In the genomic region with DNA sequence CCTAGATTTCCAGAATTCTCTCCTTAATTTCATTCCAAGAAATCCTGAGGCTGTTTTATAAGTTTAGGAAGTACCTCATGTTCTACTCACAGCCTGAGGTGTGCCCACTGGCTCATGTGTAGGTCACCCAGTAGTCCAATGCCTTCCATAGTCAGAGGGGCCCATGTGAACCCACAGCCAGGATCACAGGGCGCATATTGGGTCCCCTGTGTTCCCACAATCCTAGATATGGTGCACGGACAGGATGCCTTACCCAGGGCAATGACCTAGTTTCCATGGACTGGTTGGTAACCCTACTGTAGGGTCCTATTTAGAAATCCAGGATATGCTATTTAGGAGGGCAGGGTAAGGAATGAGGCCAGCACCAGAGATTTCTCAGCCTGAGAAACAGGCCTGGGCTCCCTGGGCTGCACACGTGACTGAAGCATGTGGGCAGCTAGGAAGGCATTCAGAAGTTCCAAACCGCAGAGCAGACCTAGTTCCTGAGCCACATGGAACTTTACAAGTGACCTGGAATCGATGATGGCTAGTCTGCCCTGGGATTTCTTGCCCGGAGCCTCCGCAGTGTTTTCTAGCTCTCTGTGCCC, we compare ENCODE assay signal across 19 mouse cellular contexts.
DNase-seq lines count a peak whose midpoint lies in the region; TF ChIP-seq lines count a peak whose summit lies in the region.
"Had no signal": no experiment of that assay in that cellular context is flagged by ENCODE, and none has a peak within 500 bp of the region (broad histone marks: within the 10 kb centered on the region; RNA-seq: fewer than 3 reads in every experiment).

No protein-coding gene starts in this region.

- DNase-seq in gastrocnemius, adult 2 months, result no peak
- DNase-seq in gastrocnemius, adult 18-20 months (ENCODE audit: low spot score), result no peak
- DNase-seq in left cerebral cortex, adult 2 months (ENCODE audit: extremely low spot score in 1 of 2, low spot score in 2 of 2), result no peak
- no peak for DNase-seq in left cerebral cortex, adult 9 months (ENCODE audit: low spot score in 2 of 2)
- no peak for DNase-seq in lung, postnatal 25 days (ENCODE audit: low spot score)
- DNase-seq: adrenal gland, adult 8-10 months; adrenal gland, postnatal 36 days; cerebellum, adult 11-12 months; cerebellum, adult 9-10 months; cerebellum, postnatal 25 days; gastrocnemius, postnatal 10 days; heart, postnatal 4 days; kidney, adult 18-20 months had no signal

- H3ac ChIP-seq in myocyte (ENCODE audit: control insufficient read depth, insufficient read length), result no peak overlapping the region

- TF ChIP-seq POLR2A in myocyte (IDR thresholded peaks at IDR 0.05; ENCODE audit: insufficient read length, low read depth), result no peak

- peak overlapping the region; percentile 83 for H3K27ac ChIP-seq in gastrocnemius, adult 2 months
- peak overlapping the region; percentile 55 for H3K27ac ChIP-seq in left cerebral cortex, adult 2 months
- H3K27ac ChIP-seq in brown adipose tissue, adult 24 weeks (replicated peaks; ENCODE audit: low read depth, low read length), result peak overlapping the region; percentile 86
- H3K27ac ChIP-seq: embryonic facial prominence, embryonic 13.5 days; forebrain, embryonic 10.5 days; hindbrain, embryonic 12.5 days; intestine, embryonic 15.5 days had no signal

- H3K4me2 ChIP-seq in myocyte (ENCODE audit: low read depth), result no peak overlapping the region
- H3K4me2 ChIP-seq: embryonic facial prominence, embryonic 13.5 days; hindbrain, embryonic 12.5 days; intestine, embryonic 15.5 days had no signal

- peaks cover 19% of the 10 kb centered on the region for H3K4me1 ChIP-seq in brown adipose tissue, adult 24 weeks (ENCODE audit: control insufficient read depth, insufficient read depth, insufficient read length, low read length)
- H3K4me1 ChIP-seq: intestine, embryonic 15.5 days had no signal

- intact Hi-C loops in gastrocnemius, adult 2 months (cut with DNase I), result no loop called here
- intact Hi-C loops in left cerebral cortex, adult 2 months (cut with DNase I), result no loop called here

- H3K36me3 ChIP-seq in myocyte (ENCODE audit: control insufficient read depth, insufficient read depth), result no peaks in the 10 kb centered on the region
- H3K36me3 ChIP-seq: embryonic facial prominence, embryonic 13.5 days; forebrain, embryonic 10.5 days; hindbrain, embryonic 12.5 days; intestine, embryonic 15.5 days had no signal

- H3K27me3 ChIP-seq in myocyte (ENCODE audit: control insufficient read depth, insufficient read depth, insufficient read length), result no peaks in the 10 kb centered on the region
- H3K27me3 ChIP-seq: embryonic facial prominence, embryonic 13.5 days; hindbrain, embryonic 12.5 days; intestine, embryonic 15.5 days had no signal

- no peaks in the 10 kb centered on the region for H3K79me2 ChIP-seq in myocyte (ENCODE audit: control insufficient read depth, insufficient read depth)

- no peak for TF ChIP-seq CTCF in gastrocnemius, adult 2 months (IDR thresholded peaks at IDR 0.05)
- TF ChIP-seq CTCF in left cerebral cortex, adult 2 months (IDR thresholded peaks at IDR 0.05), result no peak

- no peak overlapping the region for H3K4me3 ChIP-seq in gastrocnemius, adult 2 months
- no peak overlapping the region for H3K4me3 ChIP-seq in left cerebral cortex, adult 2 months
- no peak overlapping the region for H3K4me3 ChIP-seq in brown adipose tissue, adult 24 weeks (ENCODE audit: insufficient read depth, low read depth, low read length)
- no peak overlapping the region for H3K4me3 ChIP-seq in myocyte
- H3K4me3 ChIP-seq: embryonic facial prominence, embryonic 13.5 days; forebrain, embryonic 10.5 days; hindbrain, embryonic 12.5 days; intestine, embryonic 15.5 days had no signal

TF ChIP-seq in myocyte, 11 proteins besides CTCF, POLR2A, EP300 and RAD21:
- TF ChIP-seq POLR2AphosphoS2 (IDR thresholded peaks at IDR 0.05; ENCODE audit: insufficient read length, low read depth) (no peak), MYOD1 (IDR thresholded peaks at IDR 0.05; ENCODE audit: control insufficient read depth in 1 of 3, insufficient read length in 2 of 3, low read depth in 2 of 3) (no peak), TCF3 (IDR thresholded peaks at IDR 0.05; ENCODE audit: insufficient read length, low read depth) (no peak), SRF (IDR thresholded peaks at IDR 0.05; ENCODE audit: control insufficient read depth, insufficient read length, low read depth) (no peak), USF1 (IDR thresholded peaks at IDR 0.05; ENCODE audit: low read depth) (peak; percentile 54), REST (IDR thresholded peaks at IDR 0.05; ENCODE audit: insufficient read depth, insufficient read length) (no peak), MYOG (IDR thresholded peaks at IDR 0.05; ENCODE audit: control insufficient read depth in 1 of 3, insufficient read depth in 1 of 3, insufficient read length in 2 of 3, low read depth in 2 of 3) (no peak)
TF ChIP-seq in myocyte: peak in this region for 1.
